Mouse (Mus musculus): ENCODE measurements around the gene Sptbn1.

The Sptbn1 gene

GRCm38 (mm10) chr11:30165861-30166550 is 102.0 kb downstream of the Sptbn1 start:
- DNase-seq (ENCODE audit: low spot score), result no peak

DNA sequence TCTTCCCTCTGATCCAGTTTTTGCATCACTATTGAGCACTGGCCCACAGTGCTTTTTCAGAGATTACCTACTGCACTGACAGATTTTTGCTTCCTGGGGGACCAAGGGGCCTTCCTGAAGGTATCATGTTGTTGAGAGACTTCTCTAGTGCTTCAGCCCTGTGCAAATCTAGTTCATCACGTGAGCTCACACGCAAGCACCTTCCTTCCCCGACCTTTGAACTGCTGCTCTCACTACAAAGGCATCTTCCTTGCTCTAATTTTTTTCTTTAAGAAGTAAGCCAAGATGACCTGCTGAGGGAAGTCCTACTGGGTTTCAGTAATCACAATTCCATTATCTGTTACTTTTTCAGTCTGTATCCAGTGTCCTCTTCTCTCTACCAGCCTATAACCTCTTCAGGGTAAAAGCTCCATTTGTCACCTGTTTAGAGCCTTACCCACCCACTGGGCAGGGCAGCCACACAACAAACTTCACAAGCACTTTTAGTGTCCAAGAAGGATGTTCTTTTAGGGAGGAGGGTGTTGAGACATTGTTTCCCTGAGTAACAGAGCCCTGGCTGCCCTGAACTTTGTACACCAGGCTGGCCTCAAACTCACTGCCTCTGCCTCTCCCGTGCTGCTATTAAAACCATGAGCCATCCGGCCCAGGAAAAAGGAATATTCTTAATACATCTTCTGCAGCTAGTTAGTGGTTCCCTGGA is 103.3 kb downstream of the Sptbn1 start:
- no peak for DNase-seq (ENCODE audit: low spot score)

DNA sequence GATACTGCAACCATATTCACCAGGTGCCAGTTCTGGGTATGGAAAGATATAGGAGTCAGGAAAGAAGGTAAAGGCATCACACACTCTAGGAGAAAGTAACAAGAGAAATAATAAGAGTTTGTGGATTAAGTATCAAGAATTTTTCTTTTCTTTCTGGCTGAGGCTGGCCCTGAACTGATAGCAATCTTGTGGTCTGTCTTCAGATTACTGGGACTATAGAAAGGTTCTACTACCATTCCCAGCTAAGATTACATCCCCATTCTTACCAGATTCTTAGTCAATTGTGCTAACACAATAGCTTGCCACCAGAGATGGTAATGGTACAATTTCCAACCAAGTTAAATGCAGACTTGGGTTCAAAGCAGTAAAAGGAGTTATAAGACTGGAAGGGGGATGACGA is 104.1 kb downstream of the Sptbn1 start:
- no peak for DNase-seq (ENCODE audit: low spot score)

DNA sequence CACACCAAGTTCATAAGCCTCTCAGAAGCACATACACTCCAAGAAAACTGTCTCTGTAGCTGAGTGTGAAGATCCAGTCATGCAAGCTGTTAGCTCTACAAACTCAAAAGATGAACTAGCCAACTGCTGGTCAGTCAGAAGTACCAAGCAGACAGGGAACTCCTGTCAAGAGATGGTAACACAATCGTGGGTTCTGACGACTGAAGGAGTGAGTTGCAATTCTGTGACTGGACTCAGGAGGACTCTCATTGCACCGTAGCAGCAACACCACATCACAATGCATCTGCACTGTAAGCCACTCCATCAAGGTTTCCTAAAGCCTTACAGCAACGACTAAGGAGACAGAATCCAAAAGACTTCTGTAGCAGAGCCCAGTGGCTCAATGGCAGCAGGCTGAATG is 104.9 kb downstream of the Sptbn1 start:
- DNase-seq (ENCODE audit: low spot score), result no peak

DNA sequence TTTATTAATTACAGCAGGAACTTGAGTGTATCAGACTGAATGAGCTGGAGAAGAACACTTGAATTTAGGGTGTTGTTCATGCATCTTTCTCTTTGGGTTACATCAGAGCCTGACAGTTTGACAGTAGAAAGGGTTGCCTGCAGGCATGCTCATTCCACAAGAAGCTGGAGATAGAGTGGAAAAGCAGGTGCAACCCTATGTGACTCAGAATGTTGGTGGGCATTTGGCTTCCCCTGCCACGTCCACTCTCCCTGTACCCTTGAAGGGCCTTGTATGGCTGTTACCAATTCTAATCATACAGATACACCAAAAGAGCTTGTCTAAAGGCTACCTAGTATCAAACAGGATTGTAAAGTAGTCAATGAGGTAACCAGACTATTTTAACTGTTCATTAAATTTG is 106.2 kb downstream of the Sptbn1 start:
- DNase-seq (ENCODE audit: low spot score), result no peak

GRCm38 (mm10) chr11:30161173-30161650 is 106.8 kb downstream of the Sptbn1 start:
- peak; percentile 29 for DNase-seq (ENCODE audit: low spot score)

GRCm38 (mm10) chr11:30160625-30161172 is 107.3 kb downstream of the Sptbn1 start:
- no peak for DNase-seq (ENCODE audit: low spot score)

- DNase-seq (ENCODE audit: low spot score), result no peak
Measured at GRCm38 (mm10) chr11:30159545-30160255, 108.3 kb downstream of the Sptbn1 start.

GRCm38 (mm10) chr11:30158028-30158700 is 109.8 kb downstream of the Sptbn1 start:
- DNase-seq (ENCODE audit: low spot score), result no peak

- DNase-seq (ENCODE audit: low spot score), result no peak
Measured at GRCm38 (mm10) chr11:30155887-30156286, 112.1 kb downstream of the Sptbn1 start.

- no peak for DNase-seq (ENCODE audit: low spot score)
Measured at GRCm38 (mm10) chr11:30154980-30155379, 113.0 kb downstream of the Sptbn1 start.

GRCm38 (mm10) chr11:30148888-30149287 is 119.1 kb downstream of the Sptbn1 start:
- no peak for DNase-seq (ENCODE audit: low spot score)

DNA sequence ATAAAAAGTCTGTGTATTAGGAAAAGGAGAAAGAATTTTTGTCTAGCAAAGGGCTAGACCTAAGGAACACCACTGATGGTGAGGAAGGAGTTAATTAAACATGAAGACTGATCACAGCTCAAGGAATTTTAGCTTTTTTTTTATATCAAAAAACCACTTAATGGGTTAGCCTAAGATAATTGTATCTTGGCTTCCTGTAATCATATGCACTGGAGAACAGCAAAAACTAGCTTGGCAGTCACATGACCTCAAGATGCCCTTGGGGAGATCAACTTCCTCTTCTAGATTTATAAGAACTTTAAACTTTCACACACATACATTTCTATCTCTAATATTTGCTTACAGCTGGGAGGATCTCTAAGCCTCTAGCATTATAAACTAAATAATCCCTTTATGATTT is 119.6 kb downstream of the Sptbn1 start:
- no peak for DNase-seq (ENCODE audit: low spot score)

DNA sequence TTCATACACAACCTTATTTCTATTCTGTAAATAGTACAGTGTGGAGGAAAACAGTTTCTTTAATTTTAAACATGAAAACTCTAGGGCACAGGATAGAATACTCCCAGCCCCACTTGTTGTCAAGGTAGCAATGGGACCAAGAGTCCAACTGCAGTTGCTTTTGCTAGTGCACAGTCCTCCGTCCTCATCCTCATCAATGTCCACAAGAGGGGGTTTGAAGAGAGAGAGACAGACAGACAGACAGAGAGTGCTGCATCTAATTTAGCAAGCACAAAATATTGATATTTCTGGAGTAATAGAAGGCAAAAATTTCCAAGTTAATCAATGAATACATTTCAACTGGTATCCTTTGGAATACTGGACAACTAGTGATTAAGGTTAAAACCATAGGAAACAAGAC is 120.1 kb downstream of the Sptbn1 start:
- no peak for DNase-seq (ENCODE audit: low spot score)

DNA sequence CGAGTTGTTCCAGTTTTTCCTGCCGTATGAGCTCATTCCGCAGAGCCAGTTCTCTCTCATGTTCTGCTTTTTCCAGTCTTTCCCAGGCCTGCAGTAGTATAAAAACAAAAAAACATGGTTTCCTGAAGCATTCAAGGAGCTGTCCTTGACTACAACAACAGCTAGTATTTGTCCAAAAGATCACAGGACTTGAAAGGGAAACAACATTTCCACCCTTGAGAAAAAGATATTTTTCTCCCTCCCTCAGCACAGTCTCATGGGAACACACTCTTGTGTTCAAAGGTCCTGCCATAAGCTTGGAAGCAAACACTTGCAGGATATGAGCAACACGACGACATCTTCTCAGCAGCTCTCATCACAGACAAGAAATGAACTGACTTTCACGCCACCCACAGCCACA is 124.9 kb downstream of the Sptbn1 start:
- no peak for DNase-seq (ENCODE audit: low spot score)

- no peak for DNase-seq (ENCODE audit: low spot score)
Measured at GRCm38 (mm10) chr11:30139165-30139826, 128.7 kb downstream of the Sptbn1 start.

- no peak for DNase-seq (ENCODE audit: low spot score)
Measured at GRCm38 (mm10) chr11:30137081-30137480, 130.9 kb downstream of the Sptbn1 start.

GRCm38 (mm10) chr11:30134058-30134457 is 133.9 kb downstream of the Sptbn1 start:
- no peak for DNase-seq (ENCODE audit: low spot score)

DNA sequence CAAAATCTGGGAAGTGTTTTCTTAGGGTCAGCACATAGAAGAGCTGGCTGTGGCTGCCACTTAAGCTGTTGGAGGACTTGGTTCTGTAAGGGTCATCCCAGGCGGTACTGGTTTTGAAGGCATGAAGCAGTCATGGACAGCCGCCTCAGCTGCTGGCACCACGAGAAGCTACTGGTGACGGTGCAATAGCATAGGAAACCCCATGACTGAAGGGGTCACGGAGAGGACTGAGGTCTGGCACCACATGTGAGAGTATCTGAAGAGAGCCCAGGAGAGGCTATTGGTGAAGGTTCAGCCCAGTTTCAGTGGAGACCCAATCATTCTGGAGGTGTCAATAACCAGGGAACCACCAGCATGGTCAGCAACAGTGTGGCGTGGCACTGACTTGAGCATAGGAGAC is 135.4 kb downstream of the Sptbn1 start:
- no peak for DNase-seq (ENCODE audit: low spot score)

- no peak for DNase-seq (ENCODE audit: low spot score)
Measured at GRCm38 (mm10) chr11:30131640-30132039, 136.3 kb downstream of the Sptbn1 start.

GRCm38 (mm10) chr11:30129339-30129738 is 138.6 kb downstream of the Sptbn1 start:
- DNase-seq (ENCODE audit: low spot score), result no peak

DNA sequence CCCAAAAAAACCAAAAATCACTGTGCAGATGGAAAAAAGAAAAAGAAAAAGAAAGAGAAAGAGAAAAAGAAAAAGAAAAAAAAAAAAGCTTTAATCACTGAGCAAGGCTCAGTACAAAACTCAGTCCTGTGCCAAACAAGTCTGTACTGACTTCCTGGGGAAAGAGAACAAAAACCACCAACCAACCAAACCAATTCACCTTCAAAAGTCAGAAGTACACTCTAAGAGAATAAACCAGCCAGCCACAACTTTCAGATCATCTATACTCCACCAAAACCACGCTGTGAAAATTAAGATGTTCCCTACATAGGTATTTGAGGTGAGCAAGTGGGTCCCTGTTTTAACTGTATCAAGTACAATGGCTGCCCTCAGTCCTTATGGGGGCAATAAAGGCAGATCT is 141.1 kb downstream of the Sptbn1 start:
- no peak for DNase-seq (ENCODE audit: low spot score)

Data from left cerebral cortex, adult 11 months (tissue).